Mouse (Mus musculus): Measurements from ENCODE around the gene Rab11fip3.

Gene Rab11fip3

GRCm38 (mm10) chr17:25992274-25992673 lies 77.1 kb downstream of the Rab11fip3 start:
- DNase-seq (ENCODE audit: low spot score) = no peak

- DNase-seq (ENCODE audit: low spot score) = no peak
These were observed 79.0 kb downstream of the Rab11fip3 start for GRCm38 (mm10) chr17:25990331-25990730.

- DNase-seq (ENCODE audit: low spot score) = peak; percentile 100
These were observed 83.8 kb downstream of the Rab11fip3 start, which contains the start of gene Capn15 for GRCm38 (mm10) chr17:25985306-25986294. Capn15 (minus strand) TSS chr17:25985796.

GRCm38 (mm10) chr17:25984556-25985305 lies 84.6 kb downstream of the Rab11fip3 start:
- no peak for DNase-seq (ENCODE audit: low spot score)

- no peak for DNase-seq (ENCODE audit: low spot score)
These were observed 85.3 kb downstream of the Rab11fip3 start for GRCm38 (mm10) chr17:25984066-25984465.

GRCm38 (mm10) chr17:25982913-25983312 lies 86.4 kb downstream of the Rab11fip3 start:
- no peak for DNase-seq (ENCODE audit: low spot score)

GRCm38 (mm10) chr17:25980854-25981253 lies 88.5 kb downstream of the Rab11fip3 start:
- no peak for DNase-seq (ENCODE audit: low spot score)

GRCm38 (mm10) chr17:25979829-25980738 lies 89.3 kb downstream of the Rab11fip3 start:
- no peak for DNase-seq (ENCODE audit: low spot score)

GRCm38 (mm10) chr17:25970954-25971707 lies 98.2 kb downstream of the Rab11fip3 start:
- DNase-seq (ENCODE audit: low spot score) = no peak

GRCm38 (mm10) chr17:25970448-25970847 lies 98.9 kb downstream of the Rab11fip3 start:
- DNase-seq (ENCODE audit: low spot score) = no peak

GRCm38 (mm10) chr17:25968176-25968575 lies 101.2 kb downstream of the Rab11fip3 start:
- no peak for DNase-seq (ENCODE audit: low spot score)

- no peak for DNase-seq (ENCODE audit: low spot score)
These were observed 101.7 kb downstream of the Rab11fip3 start for GRCm38 (mm10) chr17:25967652-25968051.

GRCm38 (mm10) chr17:25964271-25964670 lies 105.1 kb downstream of the Rab11fip3 start:
- no peak for DNase-seq (ENCODE audit: low spot score)

GRCm38 (mm10) chr17:25962413-25962905 lies 106.9 kb downstream of the Rab11fip3 start:
- DNase-seq (ENCODE audit: low spot score) = no peak

GRCm38 (mm10) chr17:25961566-25961965 lies 107.8 kb downstream of the Rab11fip3 start:
- no peak for DNase-seq (ENCODE audit: low spot score)

GRCm38 (mm10) chr17:25959630-25960467 lies 109.5 kb downstream of the Rab11fip3 start:
- no peak for DNase-seq (ENCODE audit: low spot score)

GRCm38 (mm10) chr17:25958771-25959494 lies 110.4 kb downstream of the Rab11fip3 start:
- DNase-seq (ENCODE audit: low spot score) = no peak

GRCm38 (mm10) chr17:25957586-25958051 lies 111.7 kb downstream of the Rab11fip3 start:
- no peak for DNase-seq (ENCODE audit: low spot score)

- DNase-seq (ENCODE audit: low spot score) = no peak
These were observed 112.7 kb downstream of the Rab11fip3 start for GRCm38 (mm10) chr17:25956631-25957030.

Data from embryo, embryonic 10 days (tissue).